Mouse (Mus musculus): ENCODE measurements around the gene Slc10a7. TPM values are rescaled to one million over a fixed set of nuclear protein-coding genes. Genes with fewer than 3 reads are reported as not detected.

Gene Slc10a7
- polyA plus RNA-seq, 1 experiment from 2014 or later, result 8.6 TPM

DNA sequence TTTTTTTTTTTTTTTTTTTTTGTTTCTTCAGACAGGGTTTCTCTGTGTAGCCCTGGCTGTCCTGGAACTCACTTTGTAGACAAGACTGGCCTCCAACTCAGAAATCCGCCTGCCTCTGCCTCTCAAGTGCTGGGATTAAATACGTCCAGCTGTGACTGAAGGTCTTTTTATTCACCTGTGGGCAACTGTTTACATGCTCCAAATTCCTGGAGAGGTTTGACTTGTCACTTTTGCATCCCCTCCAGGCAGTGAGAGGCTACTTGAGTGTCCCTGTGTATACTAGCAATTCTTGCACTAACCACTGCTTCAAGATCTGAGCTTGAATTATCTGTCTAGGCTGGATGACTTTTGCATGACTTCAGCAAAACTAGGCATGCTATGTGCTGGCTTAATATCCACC lies 6.4 kb upstream of the Slc10a7 start:
- no peak overlapping the region for H3K4me3 ChIP-seq (replicated peaks; ENCODE audit: low read depth, low read length)
- DNase-seq (ENCODE audit: low spot score) (no peak), ATAC-seq (replicated peaks; ENCODE audit: low FRiP score, low read depth) (no peak)
- H3K27me3 ChIP-seq (ENCODE audit: insufficient read depth, low read length), result no peaks in the 10 kb centered on the region
- H3K4me2 ChIP-seq (ENCODE audit: low read length), result no peak overlapping the region
- no peak overlapping the region for H3K27ac ChIP-seq
- TF ChIP-seq CTCF (IDR thresholded peaks at IDR 0.05; ENCODE audit: low read depth), result no peak
- H3K9me3 ChIP-seq (replicated peaks; ENCODE audit: low read length), result no peaks in the 10 kb centered on the region
- no peak overlapping the region for H3K9ac ChIP-seq (ENCODE audit: low read depth, low read length)
- no peaks in the 10 kb centered on the region for H3K4me1 ChIP-seq (replicated peaks; ENCODE audit: insufficient read depth, low read length)
- 92% methylated on average over 2 of the region's 2 CpGs for WGBS
- 0 out of 2 replicates have a peak, but pooled peaks cover 8% of the 10 kb centered on the region for H3K36me3 ChIP-seq (ENCODE audit: insufficient read depth, low read length)

DNA sequence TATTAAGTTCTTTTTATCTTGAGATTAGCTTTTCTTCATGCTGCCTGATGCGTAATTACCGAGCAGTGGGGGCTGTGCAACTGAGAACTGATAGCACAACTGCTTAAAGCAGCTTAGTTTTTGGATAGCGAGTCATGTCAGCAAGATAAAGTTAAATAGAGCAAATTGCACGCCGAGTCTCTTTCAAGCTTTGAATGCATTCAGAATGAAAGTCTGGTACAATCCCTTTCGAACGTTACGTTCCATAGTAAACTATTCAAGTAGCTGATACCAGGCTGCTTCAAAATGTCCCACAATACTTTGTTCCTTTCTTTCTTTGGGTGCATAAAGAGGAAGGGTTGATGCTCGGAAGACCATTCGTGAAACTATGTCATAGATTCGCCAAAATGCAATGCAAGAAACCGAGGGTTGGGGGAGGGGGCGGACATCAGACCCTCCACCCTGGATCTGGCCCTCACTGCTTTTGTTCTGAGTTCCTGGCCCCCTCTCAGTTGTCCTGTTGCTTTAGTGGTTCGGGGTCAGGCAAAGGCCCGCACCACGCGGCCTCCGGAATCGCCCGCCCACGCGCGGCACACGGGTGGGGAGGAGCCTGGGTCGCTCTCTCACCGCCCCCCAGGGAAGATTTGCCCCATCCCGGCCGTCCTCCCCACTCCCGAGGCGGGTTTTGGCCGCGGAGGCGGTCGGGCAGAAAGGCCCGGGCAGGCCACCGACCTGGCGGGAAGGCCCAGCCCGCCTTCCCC lies 997 bp upstream of the Slc10a7 start:
- Histone ChIP-seq H3K4me1 (replicated peaks; ENCODE audit: insufficient read depth, low read length) (no peaks in the 10 kb centered on the region), H3K27ac (peak overlapping the region; percentile 95), H3K36me3 (ENCODE audit: insufficient read depth, low read length) (0 out of 2 replicates have a peak, but pooled peaks cover 8% of the 10 kb centered on the region), H3K4me2 (ENCODE audit: low read length) (peak overlapping the region; percentile 96), H3K4me3 (replicated peaks; ENCODE audit: low read depth, low read length) (peak overlapping the region; percentile 97), H3K27me3 (ENCODE audit: insufficient read depth, low read length) (no peaks in the 10 kb centered on the region), H3K9ac (ENCODE audit: low read depth, low read length) (peak overlapping the region; percentile 99), H3K9me3 (replicated peaks; ENCODE audit: low read length) (no peaks in the 10 kb centered on the region)
- peak; percentile 12; the same call in 1 of the 2 replicates for ATAC-seq (replicated peaks; ENCODE audit: low FRiP score, low read depth)
- peak; percentile 62 for DNase-seq (ENCODE audit: low spot score)
- no peak for TF ChIP-seq CTCF (IDR thresholded peaks at IDR 0.05; ENCODE audit: low read depth)
- under 1% methylated on average over 32 of the region's 38 CpGs for WGBS

DNA sequence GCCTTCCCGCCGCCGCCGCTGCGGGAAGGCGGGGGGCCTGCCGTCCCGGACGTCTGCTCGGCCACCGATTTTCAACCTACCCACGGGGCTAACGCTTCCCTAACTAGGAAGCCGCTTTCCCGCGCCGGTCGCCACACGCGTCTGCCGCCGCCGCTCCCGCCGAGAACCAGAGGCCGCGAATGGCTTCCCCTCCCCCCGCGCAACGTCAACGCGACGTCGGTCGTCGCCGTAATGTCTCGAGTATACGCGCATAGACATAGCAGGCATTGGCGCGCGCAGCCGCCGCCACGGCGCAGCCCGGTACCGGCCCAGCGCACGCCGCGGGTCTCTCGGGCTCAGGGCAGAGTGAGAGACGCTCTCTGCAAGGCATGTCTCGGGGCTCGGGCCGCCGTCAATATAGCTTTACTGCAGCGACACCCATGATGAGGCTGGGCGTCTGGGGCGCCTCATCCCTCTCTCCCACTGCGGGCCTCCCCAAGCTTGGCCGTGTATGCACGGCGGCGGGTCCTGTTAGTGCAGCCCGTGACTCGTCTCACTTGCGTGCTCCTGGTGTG lies 350 bp upstream of the Slc10a7 start, which contains the start of gene Rbmxl1:
Gene Rbmxl1, minus strand, starts transcription at position 180 of the 554 bp plus-strand sequence.
- peak; percentile 90 for DNase-seq (ENCODE audit: low spot score)
- WGBS, result under 1% methylated on average over 68 of the region's 70 CpGs

DNA sequence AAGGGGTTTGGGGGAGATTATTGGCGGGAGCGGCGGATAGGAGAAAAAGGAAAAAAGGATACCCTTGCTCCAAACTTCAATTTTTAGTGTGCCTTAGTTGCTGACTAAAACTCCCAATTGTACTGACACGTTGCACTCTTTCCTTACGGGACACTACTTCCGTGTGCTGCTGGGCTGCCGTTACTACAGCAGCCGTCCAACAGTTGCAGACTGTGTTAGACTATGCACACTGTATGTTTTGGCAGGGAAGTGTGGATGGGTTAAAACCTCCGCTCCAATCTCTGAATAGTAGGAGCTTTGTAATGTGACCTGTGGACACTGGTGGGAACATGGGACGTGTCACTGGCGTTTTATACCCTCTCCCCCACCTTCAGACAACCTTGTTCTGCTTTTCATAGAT lies 948 bp downstream of the Slc10a7 start:
- H3K4me1 ChIP-seq (replicated peaks; ENCODE audit: insufficient read depth, low read length), result no peaks in the 10 kb centered on the region
- H3K4me3 ChIP-seq (replicated peaks; ENCODE audit: low read depth, low read length), result peak overlapping the region; percentile 97
- peak; percentile 66 for DNase-seq (ENCODE audit: low spot score)
- H3K9me3 ChIP-seq (replicated peaks; ENCODE audit: low read length), result no peaks in the 10 kb centered on the region
- peak overlapping the region; percentile 96 for H3K4me2 ChIP-seq (ENCODE audit: low read length)
- peak overlapping the region; percentile 99 for H3K9ac ChIP-seq (ENCODE audit: low read depth, low read length)
- ATAC-seq (replicated peaks; ENCODE audit: low FRiP score, low read depth), result no peak
- peak overlapping the region; percentile 95 for H3K27ac ChIP-seq
- no peak for TF ChIP-seq CTCF (IDR thresholded peaks at IDR 0.05; ENCODE audit: low read depth)
- WGBS, result under 1% methylated on average over 11 of the region's 11 CpGs
- no peaks in the 10 kb centered on the region for H3K36me3 ChIP-seq (ENCODE audit: insufficient read depth, low read length)
- no peaks in the 10 kb centered on the region for H3K27me3 ChIP-seq (ENCODE audit: insufficient read depth, low read length)

More for the DNA sequence above, 350 bp upstream of the Slc10a7 start, which contains the start of gene Rbmxl1:
- peak within 1 kb of the TSS; percentile 97 for H3K4me3 ChIP-seq (replicated peaks; ENCODE audit: low read depth, low read length)
- H3K36me3 ChIP-seq (ENCODE audit: insufficient read depth, low read length), result 0 out of 2 replicates have a peak, but pooled peaks cover 8% of the 10 kb centered on the region
- H3K4me2 ChIP-seq (ENCODE audit: low read length), result peak within 1 kb of the TSS; percentile 96
- H3K9me3 ChIP-seq (replicated peaks; ENCODE audit: low read length), result no peaks in the 10 kb centered on the region
- H3K27me3 ChIP-seq (ENCODE audit: insufficient read depth, low read length), result no peaks in the 10 kb centered on the region
- H3K27ac ChIP-seq, result peak within 1 kb of the TSS; percentile 95
- TF ChIP-seq CTCF (IDR thresholded peaks at IDR 0.05; ENCODE audit: low read depth), result no peak
- peak within 1 kb of the TSS; percentile 99 for H3K9ac ChIP-seq (ENCODE audit: low read depth, low read length)
- ATAC-seq (replicated peaks; ENCODE audit: low FRiP score, low read depth), result peak; percentile 87
- H3K4me1 ChIP-seq (replicated peaks; ENCODE audit: insufficient read depth, low read length), result no peaks in the 10 kb centered on the region

DNA sequence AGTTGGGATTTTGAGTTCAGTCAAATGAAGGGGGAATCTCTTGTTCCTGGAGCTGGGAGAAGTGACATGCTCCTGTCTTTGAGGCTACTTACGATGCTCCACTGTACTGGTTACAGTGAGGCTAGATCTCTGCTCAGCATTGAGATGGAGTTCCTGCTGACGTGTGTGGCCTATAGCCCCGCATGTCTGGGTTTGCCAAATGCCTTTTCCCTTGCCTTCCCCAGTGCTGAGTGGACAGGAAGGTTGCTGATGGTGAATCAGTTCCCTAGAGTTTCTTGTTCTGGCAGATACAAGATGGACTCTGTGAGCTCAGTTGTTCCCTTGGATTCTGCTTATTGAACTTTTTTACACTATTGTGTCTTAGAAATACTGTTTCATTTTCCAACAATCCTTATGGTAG lies 1.8 kb downstream of the Slc10a7 start:
- H3K4me3 ChIP-seq (replicated peaks; ENCODE audit: low read depth, low read length), result no peak overlapping the region
- ATAC-seq (replicated peaks; ENCODE audit: low FRiP score, low read depth), result no peak

DNA sequence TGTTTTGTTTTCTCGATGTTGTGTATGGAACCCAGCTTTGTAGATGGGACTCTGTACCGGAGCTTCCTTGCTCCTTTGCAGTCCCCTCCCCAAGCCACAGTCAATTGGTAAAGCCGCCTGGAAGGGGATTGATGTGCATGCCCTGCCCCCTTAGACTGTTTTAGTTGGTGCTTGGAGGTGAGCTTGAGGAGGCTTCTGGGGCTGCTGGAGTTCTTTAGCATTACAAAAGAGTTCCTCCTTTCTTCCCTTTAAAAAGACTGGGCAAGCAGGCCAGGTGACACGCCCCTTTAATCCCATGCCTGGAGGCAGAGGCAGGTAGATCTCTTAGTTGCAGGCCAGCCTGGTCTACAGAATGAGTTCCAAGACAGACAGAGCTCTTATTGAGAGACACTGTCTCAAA lies 4.0 kb downstream of the Slc10a7 start:
- Histone ChIP-seq H3K9ac (ENCODE audit: low read depth, low read length) (no peak overlapping the region), H3K9me3 (replicated peaks; ENCODE audit: low read length) (no peaks in the 10 kb centered on the region), H3K4me1 (replicated peaks; ENCODE audit: insufficient read depth, low read length) (no peaks in the 10 kb centered on the region), H3K36me3 (ENCODE audit: insufficient read depth, low read length) (no peaks in the 10 kb centered on the region), H3K4me2 (ENCODE audit: low read length) (no peak overlapping the region), H3K27me3 (ENCODE audit: insufficient read depth, low read length) (no peaks in the 10 kb centered on the region), H3K4me3 (replicated peaks; ENCODE audit: low read depth, low read length) (no peak overlapping the region), H3K27ac (no peak overlapping the region)
- no peak for ATAC-seq (replicated peaks; ENCODE audit: low FRiP score, low read depth)
- no peak for DNase-seq (ENCODE audit: low spot score)
- WGBS, result 93% methylated on average over 4 of the region's 4 CpGs
- no peak for TF ChIP-seq CTCF (IDR thresholded peaks at IDR 0.05; ENCODE audit: low read depth)

More for the DNA sequence above, 1.8 kb downstream of the Slc10a7 start:
- Histone ChIP-seq H3K9me3 (replicated peaks; ENCODE audit: low read length) (no peaks in the 10 kb centered on the region), H3K27ac (no peak overlapping the region), H3K36me3 (ENCODE audit: insufficient read depth, low read length) (no peaks in the 10 kb centered on the region), H3K4me2 (ENCODE audit: low read length) (no peak overlapping the region), H3K9ac (ENCODE audit: low read depth, low read length) (no peak overlapping the region), H3K4me1 (replicated peaks; ENCODE audit: insufficient read depth, low read length) (no peaks in the 10 kb centered on the region), H3K27me3 (ENCODE audit: insufficient read depth, low read length) (no peaks in the 10 kb centered on the region)
- no peak for TF ChIP-seq CTCF (IDR thresholded peaks at IDR 0.05; ENCODE audit: low read depth)
- 73% methylated on average over 3 of the region's 3 CpGs for WGBS
- DNase-seq (ENCODE audit: low spot score), result no peak
